Mouse (Mus musculus) bone marrow macrophage, adult 2 months (primary cell): ENCODE results near the gene Amacr.

ENCODE experiments used
- CTCF ChIP-seq: IDR thresholded peaks from 2 replicates; pipeline ENCODE4 v1.5.1; 2012; ENCODE audit warnings: low read depth, mild to moderate bottlenecking, low read length, moderate library complexity
- POLR2A ChIP-seq: IDR thresholded peaks from 2 replicates; pipeline ENCODE4 v1.6.1; 2012; ENCODE audit warnings: mild to moderate bottlenecking, low read depth, low read length, borderline replicate concordance

- TF ChIP-seq POLR2A (no peak), CTCF (no peak)
Measured at GRCm38 (mm10) chr15:10990411-10990810, 8.9 kb downstream of the Amacr start.
